Mouse (Mus musculus) neural tube, embryonic 11.5 days (tissue): ENCODE measurements around the gene Ap1m2. TPM values are rescaled to one million over a fixed set of nuclear protein-coding genes. Genes with fewer than 3 reads are reported as not detected.
"Not testable (repeated sequence)": the region's sequence is repeated elsewhere in the genome, so short reads cannot be mapped to it uniquely, and the experiment has no call there.

Source experiments
- ATAC-seq: fragments of 200-750 bp; cut with Nextera tagmentation; 2 replicates; pipeline ENCODE4 v1.8.0; 2017; ENCODE audit warnings: moderate number of reproducible peaks, mild to moderate bottlenecking, moderate TSS enrichment, moderate library complexity; ENCODE audit not compliant: insufficient read depth, low FRiP score, low TSS enrichment
- DNase-seq: peaks from one replicate; pipeline ENCODE4 v3.0.0-alpha.2; 2015; ENCODE audit warnings: low spot score
- H3K27ac ChIP-seq: fragments of 300-500 bp; sonication (generic); 2 replicates; pipeline ENCODE4 v1.5.1; 2014; ENCODE audit warnings: low read depth, mild to moderate bottlenecking, low read length
- H3K27me3 ChIP-seq: fragments of 300-500 bp; sonication (generic); 2 replicates; pipeline ENCODE4 v1.6.1; 2014; ENCODE audit warnings: mild to moderate bottlenecking, low read length, mixed read lengths; ENCODE audit not compliant: control insufficient read depth, insufficient read depth
- H3K36me3 ChIP-seq: fragments of 300-500 bp; sonication (generic); 2 replicates; pipeline ENCODE4 v1.6.1; 2014; ENCODE audit warnings: mild to moderate bottlenecking, low read length, moderate library complexity, mixed read lengths; ENCODE audit not compliant: control insufficient read depth, insufficient read depth
- H3K4me1 ChIP-seq: fragments of 300-500 bp; sonication (generic); 2 replicates; pipeline ENCODE4 v1.6.1; 2014; ENCODE audit warnings: low read length, mixed read lengths; ENCODE audit not compliant: control insufficient read depth, insufficient read depth
- H3K4me2 ChIP-seq: fragments of 300-500 bp; sonication (generic); 2 replicates; pipeline ENCODE4 v1.6.1; 2014; ENCODE audit warnings: low read depth, mild to moderate bottlenecking, moderate library complexity
- H3K4me3 ChIP-seq: fragments of 300-500 bp; sonication (generic); 2 replicates; pipeline ENCODE4 v1.5.1; 2014; ENCODE audit warnings: low read depth, low read length
- H3K9ac ChIP-seq: fragments of 300-500 bp; sonication (generic); 2 replicates; pipeline ENCODE4 v1.6.1; 2014; ENCODE audit warnings: mild to moderate bottlenecking, low read length
- H3K9me3 ChIP-seq: fragments of 300-500 bp; sonication (generic); 2 replicates; pipeline ENCODE4 v1.6.1; 2016; ENCODE audit warnings: low read length; ENCODE audit not compliant: control insufficient read depth
- WGBS: fragments of 180-500 bp; shearing (Covaris S2); extraction: QIAGEN DNeasy Blood & Tissue Kit; methylation state at CpG from one replicate; pipeline ENCODE4 v1.1.7; 2014; 5-methylcytosine and 5-hydroxymethylcytosine counted together
- polyA plus RNA-seq: library from polyadenylated mRNA; unstranded; fragments of >200 nt; fragmentation: Nextera tagmentation; extraction: Ambion mirVana; gene quantifications from 2 replicates; pipeline ENCODE4 v1.2.1, GENCODE M21; 2014

Ap1m2 gene
- polyA plus RNA-seq, 1 experiment from 2014 or later, result 2.7 TPM

- Histone ChIP-seq H3K9me3 (no peaks in the 10 kb centered on the region), H3K36me3 (no peaks in the 10 kb centered on the region), H3K9ac (no peak overlapping the region), H3K4me2 (no peak overlapping the region), H3K27me3 (peaks cover 14% of the 10 kb centered on the region), H3K4me3 (no peak overlapping the region), H3K27ac (no peak overlapping the region), H3K4me1 (no peaks in the 10 kb centered on the region)
- ATAC-seq (peak; percentile 48), DNase-seq (peak; percentile 88)
- WGBS, result 9% methylated on average over 11 of the region's 11 CpGs
Observed at GRCm38 (mm10) chr9:21313394-21313793, 1.3 kb upstream of the Ap1m2 start.

GRCm38 (mm10) chr9:21311695-21312094 lies 442 bp downstream of the Ap1m2 start:
- Histone ChIP-seq H3K27ac (no peak overlapping the region), H3K4me1 (no peaks in the 10 kb centered on the region), H3K4me2 (no peak overlapping the region), H3K9ac (no peak overlapping the region), H3K9me3 (no peaks in the 10 kb centered on the region), H3K36me3 (no peaks in the 10 kb centered on the region), H3K4me3 (0 out of 2 replicates have a peak overlapping the region, but pooled peaks have one; percentile 4), H3K27me3 (peaks cover 14% of the 10 kb centered on the region)
- no peak for DNase-seq
- ATAC-seq, result no peak
- 27% methylated on average over 7 of the region's 7 CpGs for WGBS

- 68% methylated on average over 15 of the region's 15 CpGs for WGBS
- no peaks in the 10 kb centered on the region for H3K4me1 ChIP-seq
- H3K4me3 ChIP-seq, result no peak overlapping the region
- no peak for DNase-seq
- H3K9me3 ChIP-seq, result no peaks in the 10 kb centered on the region
- H3K27ac ChIP-seq, result no peak overlapping the region
- H3K27me3 ChIP-seq, result peaks cover 14% of the 10 kb centered on the region
- H3K4me2 ChIP-seq, result no peak overlapping the region
- no peak overlapping the region for H3K9ac ChIP-seq
- no peaks in the 10 kb centered on the region for H3K36me3 ChIP-seq
- no peak for ATAC-seq
Observed at GRCm38 (mm10) chr9:21309150-21309741, 2.9 kb downstream of the Ap1m2 start.

GRCm38 (mm10) chr9:21305065-21305464 lies 7.1 kb downstream of the Ap1m2 start:
- 86% methylated on average over 7 of the region's 7 CpGs for WGBS
- H3K4me1 ChIP-seq, result no peaks in the 10 kb centered on the region
- no peaks in the 10 kb centered on the region for H3K36me3 ChIP-seq
- H3K27me3 ChIP-seq, result no peaks in the 10 kb centered on the region
- no peak overlapping the region for H3K4me3 ChIP-seq
- DNase-seq (no peak), ATAC-seq (no peak)
- no peaks in the 10 kb centered on the region for H3K9me3 ChIP-seq
- no peak overlapping the region for H3K27ac ChIP-seq
- no peak overlapping the region for H3K4me2 ChIP-seq
- H3K9ac ChIP-seq, result no peak overlapping the region

- no peak for ATAC-seq
- 85% methylated on average over 10 of the region's 10 CpGs for WGBS
- Histone ChIP-seq H3K27me3 (no peaks in the 10 kb centered on the region), H3K4me2 (no peak overlapping the region), H3K9me3 (no peaks in the 10 kb centered on the region), H3K27ac (no peak overlapping the region), H3K9ac (no peak overlapping the region), H3K4me3 (no peak overlapping the region), H3K36me3 (no peaks in the 10 kb centered on the region), H3K4me1 (no peaks in the 10 kb centered on the region)
- no peak for DNase-seq
Observed at GRCm38 (mm10) chr9:21299014-21299413, 13.1 kb downstream of the Ap1m2 start.

- H3K9me3 ChIP-seq, result no peaks in the 10 kb centered on the region
- H3K36me3 ChIP-seq, result no peaks in the 10 kb centered on the region
- H3K9ac ChIP-seq, result no peak overlapping the region
- 90% methylated on average over 3 of the region's 3 CpGs for WGBS
- H3K4me2 ChIP-seq, result no peak overlapping the region
- no peak overlapping the region for H3K4me3 ChIP-seq
- peaks cover 10% of the 10 kb centered on the region for H3K4me1 ChIP-seq
- H3K27me3 ChIP-seq, result no peaks in the 10 kb centered on the region
- H3K27ac ChIP-seq, result no peak overlapping the region; the same call in 1 of the 2 replicates
- DNase-seq, result no peak
- ATAC-seq, result no peak
Observed at GRCm38 (mm10) chr9:21292271-21292670, 19.9 kb downstream of the Ap1m2 start.

GRCm38 (mm10) chr9:21291868-21292267 lies 20.3 kb downstream of the Ap1m2 start:
- 22% methylated on average over 7 of the region's 7 CpGs for WGBS
- not testable (repeated sequence) for DNase-seq, H3K36me3 ChIP-seq, H3K27me3 ChIP-seq, ATAC-seq, H3K9me3 ChIP-seq
- Histone ChIP-seq H3K4me3 (peak overlapping the region; percentile 17; the same call in 1 of the 2 replicates), H3K9ac (peak overlapping the region; percentile 0; the same call in 1 of the 2 replicates), H3K4me1 (peaks cover 14% of the 10 kb centered on the region), H3K4me2 (peak overlapping the region; percentile 20), H3K27ac (peak overlapping the region; percentile 34)

GRCm38 (mm10) chr9:21291022-21291787 lies 20.9 kb downstream of the Ap1m2 start, which contains the start of gene Cdkn2d:
Cdkn2d (minus strand) TSS chr9:21291407.
- H3K9ac ChIP-seq, result peak within 1 kb of the TSS; percentile 78
- H3K4me3 ChIP-seq, result peak within 1 kb of the TSS; percentile 70
- H3K4me2 ChIP-seq, result peak within 1 kb of the TSS; percentile 60
- peaks cover 18% of the 10 kb centered on the region for H3K4me1 ChIP-seq
- peak; percentile 100 for DNase-seq
- H3K27me3 ChIP-seq, result no peaks in the 10 kb centered on the region
- peak; percentile 96 for ATAC-seq
- H3K9me3 ChIP-seq, result no peaks in the 10 kb centered on the region
- peak within 1 kb of the TSS; percentile 68 for H3K27ac ChIP-seq
- no peaks in the 10 kb centered on the region for H3K36me3 ChIP-seq
- WGBS, result under 1% methylated on average over 45 of the region's 51 CpGs

GRCm38 (mm10) chr9:21290589-21290988 lies 21.5 kb downstream of the Ap1m2 start:
- Histone ChIP-seq H3K4me2 (peak overlapping the region; percentile 60), H3K27me3 (no peaks in the 10 kb centered on the region), H3K4me3 (peak overlapping the region; percentile 70), H3K27ac (peak overlapping the region; percentile 68), H3K9me3 (no peaks in the 10 kb centered on the region), H3K9ac (peak overlapping the region; percentile 78), H3K4me1 (peaks cover 18% of the 10 kb centered on the region), H3K36me3 (no peaks in the 10 kb centered on the region)
- whole genome bisulfite sequencing, result under 1% methylated on average over 20 of the region's 20 CpGs
- DNase-seq (no peak), ATAC-seq (no peak)
